Mouse (Mus musculus) right cerebral cortex, adult 18-20 months (tissue): Measurements from ENCODE around the gene Vmn1r51.
"Not testable (repeated sequence)": the region's sequence is repeated elsewhere in the genome, so short reads cannot be mapped to it uniquely, and the experiment has no call there.

Source experiments
- DNase-seq: peaks from one replicate; pipeline ENCODE4 v3.0.0; 2022; ENCODE audit warnings: mixed read lengths

Gene Vmn1r51

GRCm38 (mm10) chr6:90122296-90122695 is at the start of gene Vmn1r51:
Gene Vmn1r51 (plus strand): TSS chr6:90122596.
- DNase-seq, result not testable (repeated sequence)

DNA sequence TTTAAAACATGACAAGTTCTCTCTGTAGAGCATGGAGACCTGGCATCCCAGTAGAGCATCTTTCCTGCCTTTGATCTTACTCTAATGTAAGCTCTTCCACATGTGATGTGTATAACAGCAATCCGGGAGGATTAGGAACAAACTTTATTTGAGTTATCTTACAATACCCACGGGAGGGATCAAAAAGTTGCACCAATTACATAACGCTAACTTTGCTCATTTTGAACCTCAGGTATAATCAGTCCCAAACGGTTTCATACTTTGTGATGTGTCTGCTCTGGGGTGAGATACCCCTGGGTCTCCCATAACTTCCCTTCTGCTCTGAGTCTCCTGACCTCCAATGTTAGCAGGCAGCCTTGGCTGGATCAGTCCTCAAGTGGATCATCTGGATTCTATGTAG is 44.0 kb upstream of the Vmn1r51 start, which contains the start of gene Vmn1r49:
Gene Vmn1r49, minus strand, starts transcription at position 101 of the 400 bp plus-strand sequence.
- no peak for DNase-seq

GRCm38 (mm10) chr6:90100566-90100965 is 21.8 kb upstream of the Vmn1r51 start:
- no peak for DNase-seq

DNA sequence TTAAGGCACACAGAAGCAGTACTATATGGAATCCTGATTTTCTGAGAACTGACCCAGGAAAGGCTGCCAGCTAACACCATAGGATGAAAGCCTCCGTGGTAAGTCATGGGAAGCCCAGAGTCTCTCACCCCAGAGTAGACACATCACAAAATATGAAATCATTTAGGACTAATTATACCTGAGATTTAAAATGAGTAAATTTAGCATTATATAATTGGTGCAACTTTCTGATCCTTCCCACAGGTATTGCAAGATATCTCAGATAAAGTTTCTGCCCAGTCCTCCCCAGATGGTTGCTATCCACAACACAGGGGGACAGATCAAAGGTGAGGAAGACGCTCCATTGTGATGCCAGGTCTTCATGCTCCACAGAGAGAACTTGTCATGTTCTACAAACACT is 21.3 kb upstream of the Vmn1r51 start, which contains the start of gene Vmn1r50:
Gene Vmn1r50, plus strand, starts transcription at position 301 of the 400 bp plus-strand sequence.
- DNase-seq, result no peak

GRCm38 (mm10) chr6:90160139-90160538 is 37.7 kb downstream of the Vmn1r51 start:
- no peak for DNase-seq

GRCm38 (mm10) chr6:90174508-90174907 is 52.1 kb downstream of the Vmn1r51 start, which contains the start of gene Vmn1r52:
Gene Vmn1r52 (plus strand): TSS chr6:90174808.
- DNase-seq, result no peak
